Mouse (Mus musculus) left cerebral cortex, postnatal 25 days (tissue): Measurements from ENCODE around the gene Pdzrn3. TPM values are rescaled to one million over a fixed set of nuclear protein-coding genes. Genes with fewer than 3 reads are reported as not detected.
A peak's percentile ranks its signal among the peaks of the same experiment; 100 is the strongest.

Experiments
- DNase-seq, 2 experiments: peaks; one replicate each; pipeline ENCODE4 v3.0.0; 2022; ENCODE audit warnings: low spot score in 2 of 2, mixed read lengths in 1 of 2
- intact Hi-C: fragments of 180-260 bp; cut with DNase I; formaldehyde crosslinking; loops from one replicate; pipeline ENCODE4 v1.15.1; 2025
- total RNA-seq, 2 experiments: library from RNA; stranded (reverse); gene quantifications; 2 replicates each; pipeline ENCODE4 v1.2.3; 2021

Pdzrn3 gene
- total RNA-seq, 2 experiments from 2014 or later: 43.9 to 47.8 TPM

DNA sequence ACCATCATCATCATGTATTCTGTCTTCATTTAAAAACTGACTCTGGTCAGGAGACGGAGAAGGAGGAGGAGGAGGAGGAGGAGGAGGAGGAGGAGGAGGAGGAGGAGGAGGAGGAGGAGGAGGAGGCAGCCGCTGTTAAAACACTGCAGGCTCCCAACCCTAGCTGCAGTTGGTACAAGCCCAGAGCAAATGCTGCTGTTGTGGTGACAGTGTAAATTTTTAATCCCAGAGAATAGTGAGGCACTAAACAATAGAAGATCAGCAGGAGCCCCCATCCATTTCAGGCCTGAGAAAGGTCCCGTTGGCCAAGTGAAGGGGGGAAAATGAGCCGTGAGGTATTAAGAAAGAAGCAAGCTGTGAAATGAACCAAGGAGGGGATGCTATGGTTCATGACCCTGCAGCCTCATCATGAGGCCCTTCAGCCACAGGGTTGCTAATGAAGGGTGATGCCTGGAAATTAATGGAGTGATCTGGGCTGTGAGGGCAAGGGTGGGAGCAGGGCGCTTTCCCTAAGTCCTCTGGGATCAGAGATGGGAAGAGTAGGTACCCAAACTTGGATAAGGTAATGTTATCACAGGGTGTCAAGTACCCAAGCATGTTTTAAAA, 141.0 kb downstream of the Pdzrn3 start:
- intact Hi-C loops: no loop called here
- DNase-seq: no peak

DNA sequence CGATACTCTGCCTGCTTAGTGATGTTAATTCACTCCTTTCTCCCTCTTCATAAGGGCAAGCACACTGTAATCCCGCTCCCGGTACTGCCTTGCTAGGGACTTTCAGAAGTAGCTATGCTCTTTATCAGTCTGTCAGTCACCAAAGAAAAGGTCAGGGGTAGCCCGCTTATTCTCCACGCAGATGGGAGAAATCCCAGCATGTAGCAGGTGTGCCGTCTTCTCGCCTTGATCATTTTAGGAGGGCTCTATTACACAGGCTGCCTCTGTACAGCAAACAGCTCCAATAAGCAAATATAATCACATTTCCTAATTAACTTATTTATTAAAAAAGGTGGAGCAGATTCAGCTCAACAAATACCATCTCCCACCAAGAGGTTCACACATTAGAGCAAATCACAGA, 141.5 kb downstream of the Pdzrn3 start:
- intact Hi-C loops: no loop called here
- no peak for DNase-seq

DNA sequence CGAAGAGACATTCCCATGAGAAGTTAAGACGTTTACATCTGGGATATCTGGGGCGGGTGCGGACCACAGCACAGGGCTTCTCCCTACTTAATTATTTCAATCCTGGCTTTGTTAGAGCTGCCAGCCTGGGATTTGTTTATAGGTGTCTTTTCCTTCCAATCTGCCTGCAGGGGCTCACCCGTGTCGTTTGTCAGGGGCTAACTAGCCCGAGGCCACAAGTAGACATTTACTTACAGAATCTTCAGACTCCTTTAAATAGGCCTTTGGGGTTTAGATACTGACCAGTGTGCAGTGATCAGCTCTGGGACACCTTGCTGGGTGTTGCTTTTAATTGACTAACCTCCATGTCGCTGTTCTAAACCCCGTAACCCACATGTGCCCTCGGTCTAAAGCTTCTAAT, 143.3 kb downstream of the Pdzrn3 start:
- intact Hi-C loops: no loop called here
- DNase-seq: no peak

DNA sequence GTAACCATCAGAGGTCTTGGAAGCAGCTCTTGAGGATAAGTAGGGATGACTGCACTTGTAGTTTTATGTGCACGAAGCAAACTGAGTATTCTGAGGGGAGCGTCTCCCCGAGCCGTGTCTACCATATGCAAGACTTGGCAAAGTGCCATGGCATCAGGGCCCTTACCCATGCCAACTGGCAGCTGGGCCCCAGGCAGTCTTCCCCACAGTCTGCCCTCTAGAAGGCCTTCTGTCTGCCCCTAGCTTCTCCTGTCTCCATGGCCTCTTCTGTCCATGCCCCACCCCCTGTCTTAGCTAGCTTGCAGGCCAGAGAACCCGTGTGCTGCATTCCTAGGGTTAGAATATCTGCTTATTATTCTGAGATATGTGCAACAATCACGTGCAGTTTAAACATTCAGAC, 144.0 kb downstream of the Pdzrn3 start:
- intact Hi-C loops: no loop called here
- no peak for DNase-seq

DNA sequence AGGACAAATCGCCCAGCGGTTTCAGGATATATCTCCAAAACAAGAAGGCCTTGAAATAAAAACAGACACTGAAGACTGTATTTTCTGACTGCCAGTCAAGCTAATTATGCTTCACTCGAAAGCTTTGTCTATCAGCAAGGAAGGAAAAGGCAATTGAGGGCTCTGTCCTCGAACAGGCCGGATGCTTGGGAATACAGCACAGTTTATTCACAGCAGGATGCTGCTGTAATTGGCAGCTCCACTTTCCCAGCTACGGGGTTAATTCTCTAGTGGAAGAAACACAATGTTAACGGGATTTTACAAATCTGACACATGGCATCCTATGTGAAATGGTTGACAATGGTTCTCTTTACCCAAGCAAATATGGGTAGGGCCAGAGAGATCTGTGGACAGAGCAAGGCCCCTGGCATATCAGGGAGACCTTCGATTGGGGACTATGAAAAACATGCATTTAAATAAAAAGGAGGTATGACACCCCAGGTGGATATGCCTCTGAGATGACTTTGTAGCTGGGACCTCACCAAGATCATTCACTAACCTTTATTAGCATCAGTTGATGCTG, 150.3 kb downstream of the Pdzrn3 start:
- intact Hi-C loops: no loop called here
- DNase-seq: no peak

DNA sequence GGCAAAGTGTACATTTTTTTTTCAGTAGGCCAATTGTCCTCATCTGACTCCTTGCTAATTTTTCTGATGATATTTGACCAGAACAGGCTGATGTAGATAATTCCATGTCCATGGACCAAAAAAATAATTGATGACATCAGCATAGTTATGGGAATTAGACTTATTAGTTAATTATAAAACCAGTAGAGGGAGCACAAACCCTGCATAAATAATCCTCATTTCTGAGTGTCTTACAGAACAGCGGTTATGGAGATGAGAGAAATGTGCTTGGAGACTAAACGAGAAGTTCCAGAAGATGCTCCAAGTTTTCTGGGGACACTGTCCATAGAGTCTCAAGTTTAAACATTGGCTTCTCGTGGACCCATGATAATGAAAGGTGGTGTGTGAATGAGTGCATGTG, 157.4 kb downstream of the Pdzrn3 start:
- no peak for DNase-seq
- intact Hi-C loops: no loop called here

DNA sequence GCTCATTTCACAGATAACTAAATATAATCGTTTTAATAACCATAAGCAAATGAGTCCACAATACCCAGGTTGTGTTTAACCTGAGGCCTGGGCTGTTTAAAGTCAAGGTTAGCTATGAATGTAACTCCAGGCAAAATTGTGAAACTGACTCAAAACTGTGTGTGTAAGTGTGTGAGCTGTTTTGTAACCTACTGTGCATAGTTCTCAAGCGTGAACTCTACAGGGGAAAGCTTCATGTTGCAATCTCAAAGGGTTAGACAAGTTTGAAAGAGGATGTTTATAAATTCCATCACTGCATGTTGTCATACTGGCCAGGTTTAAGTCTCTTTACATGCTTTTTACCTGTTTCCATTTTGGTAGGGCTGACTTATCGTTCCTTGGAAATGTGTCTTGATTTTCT, 158.7 kb downstream of the Pdzrn3 start:
- DNase-seq: no peak
- intact Hi-C loops: loop anchor here (5.0 kb wide), 1 partner anchor 43 kb away; no protein-coding TSS in a partner anchor

DNA sequence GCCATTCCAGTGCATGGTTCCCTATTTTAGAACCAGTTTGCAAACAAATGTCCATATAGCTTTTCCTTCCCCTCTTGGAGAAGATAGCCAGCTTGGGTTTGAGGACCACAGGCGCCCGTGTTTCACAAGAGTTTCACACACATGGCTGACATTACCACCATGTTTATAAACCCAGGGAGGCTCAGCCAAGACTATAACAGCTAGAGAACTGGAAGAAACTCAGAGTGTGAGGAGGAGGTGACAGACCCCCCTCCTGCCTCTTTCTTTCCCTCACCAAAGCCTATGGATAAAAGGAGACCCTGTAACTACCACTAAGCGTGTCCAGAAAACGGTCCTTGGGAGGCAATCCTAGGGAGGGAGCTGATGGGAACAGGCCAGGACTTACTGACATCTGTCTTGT, 159.5 kb downstream of the Pdzrn3 start:
- intact Hi-C loops: loop anchor here (5.0 kb wide), 1 partner anchor 44 kb away; no protein-coding TSS in a partner anchor
- no peak for DNase-seq

DNA sequence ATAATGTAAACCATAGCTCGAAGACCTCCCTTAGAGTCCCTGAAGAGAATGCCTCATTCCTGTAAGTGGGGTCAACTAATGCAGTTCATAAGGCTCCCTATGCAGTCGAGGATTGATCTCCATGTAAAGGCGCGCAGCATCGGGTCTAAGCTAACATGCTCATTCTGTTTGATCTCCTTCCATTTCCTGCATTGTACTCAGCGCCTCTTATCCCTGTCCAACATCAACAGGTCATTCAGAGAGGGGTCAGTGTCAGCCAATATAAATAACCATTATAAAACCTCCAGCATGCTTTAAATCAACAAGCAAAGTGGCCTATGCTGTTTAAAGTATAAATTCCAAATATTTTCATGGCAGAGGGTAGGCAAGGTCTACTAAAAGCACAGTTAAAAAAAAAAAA, 159.9 kb downstream of the Pdzrn3 start:
- no peak for DNase-seq
- intact Hi-C loops: loop anchor here (5.0 kb wide), 1 partner anchor 45 kb away; no protein-coding TSS in a partner anchor

DNA sequence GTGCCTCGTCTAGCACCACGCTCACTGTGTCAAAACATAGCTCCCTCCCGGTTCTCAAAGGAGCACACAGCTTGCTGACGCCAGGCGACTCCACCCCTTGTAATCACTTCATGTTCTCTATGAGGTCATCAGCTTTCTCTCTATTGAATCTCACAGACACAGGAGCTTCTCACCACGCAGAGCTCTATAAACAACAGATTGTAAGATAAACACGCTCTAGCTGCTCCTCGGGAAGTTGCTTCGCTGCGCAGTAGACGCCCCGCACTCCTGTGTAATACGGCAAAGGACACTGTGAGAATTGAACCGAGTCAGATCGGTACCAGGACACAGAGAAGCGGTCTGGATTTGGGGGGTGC, 162.3 kb downstream of the Pdzrn3 start:
- intact Hi-C loops: loop anchor here (5.0 kb wide), 1 partner anchor 47 kb away; no protein-coding TSS in a partner anchor
- peak in 1 of 2 experiments; percentile 43 for DNase-seq

DNA sequence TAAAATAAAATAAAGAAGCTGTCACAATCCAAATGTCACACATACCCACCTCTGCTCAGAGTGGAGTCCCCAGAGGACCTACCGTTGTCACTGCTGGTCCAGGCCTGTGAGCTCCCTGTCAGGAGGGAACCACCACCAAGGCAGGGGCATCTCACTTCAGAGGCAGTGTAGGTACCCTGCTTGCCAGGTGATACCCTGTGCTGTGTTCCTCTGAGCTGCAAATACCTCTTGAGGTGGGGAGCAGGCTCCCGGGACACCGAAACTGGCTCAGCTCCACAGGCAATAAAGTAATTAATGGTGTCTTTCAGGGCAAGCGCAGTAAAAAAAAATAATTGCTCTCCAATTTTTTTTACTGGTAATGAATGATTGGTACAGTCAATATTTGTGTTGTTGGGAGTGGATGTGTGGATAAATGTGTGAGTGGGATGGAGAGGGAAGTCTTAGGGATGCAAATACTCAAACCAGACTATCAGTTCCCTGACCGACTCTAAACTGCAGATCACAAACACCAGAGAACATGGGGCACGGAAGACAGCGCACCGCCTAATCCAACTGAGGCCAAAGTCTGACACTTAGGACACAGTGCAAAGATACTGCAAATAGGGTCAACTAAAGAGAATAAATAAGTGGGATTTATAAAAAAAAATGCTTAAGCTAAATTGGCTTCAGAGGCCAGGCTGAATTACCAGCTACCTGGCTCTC, 162.8 kb downstream of the Pdzrn3 start:
- intact Hi-C loops: loop anchor here (5.0 kb wide), 1 partner anchor 47 kb away; no protein-coding TSS in a partner anchor
- DNase-seq: no peak

DNA sequence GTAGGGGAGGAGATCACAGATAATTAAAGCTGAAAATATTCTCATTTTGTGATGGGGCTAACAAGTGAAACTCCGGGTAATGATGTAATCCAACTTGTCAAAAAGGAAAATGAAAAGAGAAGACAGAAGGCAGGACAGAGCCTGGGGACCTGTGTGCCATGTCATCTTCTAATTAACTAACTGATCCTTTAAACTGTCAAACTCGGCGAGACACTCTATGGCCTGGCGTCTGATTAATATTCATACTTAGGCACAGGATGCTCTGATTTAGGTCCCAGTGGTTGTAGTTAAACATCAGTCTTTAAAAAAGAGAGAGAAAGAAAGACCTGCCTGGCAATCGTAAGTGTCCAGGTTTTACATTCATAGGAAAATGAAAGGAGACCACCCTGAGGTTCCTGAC, 164.6 kb downstream of the Pdzrn3 start:
- intact Hi-C loops: no loop called here
- no peak for DNase-seq

DNA sequence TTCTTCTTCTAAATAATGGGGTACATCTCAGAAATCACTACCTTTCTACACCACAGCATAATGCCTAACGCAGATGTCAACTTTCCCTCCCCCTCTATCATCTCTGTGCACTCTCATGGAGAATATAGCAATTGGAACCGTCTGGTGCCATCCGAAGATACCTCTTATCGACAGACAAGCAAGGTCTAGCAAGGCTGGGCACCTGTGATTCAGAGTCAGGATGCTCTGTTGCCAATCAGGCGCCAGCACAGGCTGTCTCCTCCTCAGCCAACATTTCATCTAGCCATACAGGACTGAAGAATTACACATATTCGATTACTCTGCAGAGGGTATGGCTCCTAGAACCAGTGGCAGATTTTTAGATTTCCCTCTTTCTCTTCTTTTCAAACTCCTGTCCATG, 165.6 kb downstream of the Pdzrn3 start:
- intact Hi-C loops: no loop called here
- no peak for DNase-seq

DNA sequence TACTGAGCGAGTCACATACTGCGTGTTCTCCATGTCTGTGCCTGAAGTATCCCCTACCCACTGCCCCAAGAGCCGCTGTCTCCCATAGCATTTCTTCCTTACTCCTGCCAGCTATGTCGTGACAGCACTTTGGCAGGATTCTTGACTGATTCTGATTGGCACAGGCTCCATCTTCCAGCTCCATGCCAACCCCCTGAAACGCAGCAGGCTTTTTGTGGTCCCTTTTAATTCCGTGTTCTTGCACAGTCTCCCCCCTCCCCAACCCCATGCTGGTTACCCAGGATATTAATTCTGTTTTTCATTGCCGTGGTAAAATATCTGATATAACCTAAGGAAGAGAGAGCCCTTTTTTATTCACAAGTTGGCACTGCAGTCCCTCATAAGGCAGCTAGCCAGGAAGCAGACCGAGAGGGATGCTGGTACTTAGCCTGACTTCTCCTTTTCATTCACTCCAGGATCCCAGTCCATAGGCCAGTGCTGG, 166.3 kb downstream of the Pdzrn3 start:
- no peak for DNase-seq
- intact Hi-C loops: no loop called here

DNA sequence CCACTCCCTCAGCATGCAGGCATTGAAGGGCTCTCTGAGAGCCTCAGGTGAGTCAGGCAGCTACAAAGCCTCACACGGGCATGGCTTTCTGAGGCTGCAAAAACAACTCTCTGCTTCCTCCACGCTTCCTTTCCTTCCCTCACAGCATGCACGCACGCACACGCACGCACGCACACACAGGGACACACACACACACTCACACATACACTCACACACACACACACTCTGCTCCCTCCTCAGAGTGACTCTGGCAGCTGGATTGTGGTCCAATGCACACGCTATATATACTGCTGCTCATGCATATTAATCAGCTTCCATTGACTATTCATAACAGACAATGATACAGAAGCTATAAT, 178.8 kb downstream of the Pdzrn3 start:
- no peak for DNase-seq
- intact Hi-C loops: loop anchor here (10.0 kb wide), 1 partner anchor 524 kb away; the partner anchor contains the start of gene Shq1

DNA sequence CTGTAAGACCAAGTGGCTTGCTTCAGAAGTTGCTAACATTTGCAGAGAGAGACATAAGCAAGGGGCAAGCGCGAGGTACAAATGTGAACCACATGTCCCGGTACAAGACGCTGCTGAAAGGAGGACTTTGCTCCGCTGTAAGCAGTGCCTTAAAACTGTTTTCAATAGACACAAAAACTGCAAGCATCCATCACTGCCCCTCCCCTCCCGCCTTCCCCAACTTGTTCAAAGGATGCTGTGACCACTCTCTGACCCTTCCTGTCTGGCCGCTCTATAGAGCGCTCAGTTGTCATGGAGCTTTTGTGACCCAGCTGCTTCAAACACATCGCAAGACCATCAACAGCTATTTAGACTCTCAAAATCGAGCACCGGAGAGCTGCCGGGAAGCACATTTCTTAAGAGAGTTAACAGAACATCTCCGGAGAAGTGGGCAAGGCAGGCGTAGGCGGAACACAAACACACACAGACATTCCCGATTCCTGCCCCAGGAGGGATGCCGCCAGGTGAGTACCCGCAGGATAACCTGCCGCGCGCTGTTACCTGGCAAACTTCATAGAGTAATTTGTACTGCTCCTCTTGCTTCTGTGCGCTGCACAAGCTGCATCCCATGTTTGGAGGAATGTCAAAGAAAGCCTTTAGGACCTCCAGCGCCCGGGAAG, 179.3 kb downstream of the Pdzrn3 start:
- intact Hi-C loops: loop anchor here (10.0 kb wide), 1 partner anchor 524 kb away; the partner anchor contains the start of gene Shq1

DNA sequence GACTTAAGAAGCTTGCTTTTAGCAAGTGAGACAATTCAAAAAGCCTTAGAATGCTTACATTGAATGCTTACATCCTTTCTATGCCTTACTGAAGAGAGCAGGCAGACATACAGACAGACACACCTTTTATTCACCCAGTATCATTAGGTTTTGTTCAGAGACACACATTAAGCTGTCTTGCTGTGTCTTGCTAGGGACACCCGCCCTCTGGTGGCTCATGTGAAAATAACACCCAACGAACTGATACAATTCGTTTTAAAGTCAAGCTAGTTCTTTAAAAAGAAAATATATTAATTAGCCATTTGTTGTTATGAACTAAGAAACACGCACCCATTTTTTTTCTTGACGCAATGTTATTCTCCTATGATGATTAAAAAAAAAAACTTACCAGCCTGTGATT, 180.1 kb downstream of the Pdzrn3 start:
- intact Hi-C loops: loop anchor here (1.0 to 10.0 kb wide), 2 partner anchors 315 to 523 kb away; partner anchors contain the start of gene Shq1
- peak; percentile 85 to 89 for DNase-seq

More for the DNA sequence above, 179.3 kb downstream of the Pdzrn3 start:
- peak; percentile 50 to 57 for DNase-seq

DNA sequence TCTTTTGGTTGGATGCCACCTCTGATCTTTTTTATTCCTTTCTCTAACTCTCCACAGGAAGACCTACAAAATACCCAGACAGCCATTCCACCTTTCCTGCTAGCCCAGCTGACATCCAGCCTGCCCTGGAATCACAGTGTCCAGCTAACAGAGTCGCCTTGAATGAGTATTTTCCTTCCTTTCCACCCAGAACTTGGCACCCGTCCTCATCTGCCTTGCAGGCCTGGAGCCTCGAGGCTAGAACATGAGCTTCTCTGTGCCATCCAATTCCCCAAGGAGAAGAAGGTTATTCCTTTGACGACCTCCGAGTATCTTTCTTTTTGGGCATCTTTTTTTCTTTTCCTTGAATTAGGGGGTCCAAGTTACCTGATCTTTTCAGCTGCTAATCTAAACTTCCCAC, 181.8 kb downstream of the Pdzrn3 start:
- DNase-seq: no peak
- intact Hi-C loops: loop anchor here (10.0 kb wide), 1 partner anchor 521 kb away; the partner anchor contains the start of gene Shq1

DNA sequence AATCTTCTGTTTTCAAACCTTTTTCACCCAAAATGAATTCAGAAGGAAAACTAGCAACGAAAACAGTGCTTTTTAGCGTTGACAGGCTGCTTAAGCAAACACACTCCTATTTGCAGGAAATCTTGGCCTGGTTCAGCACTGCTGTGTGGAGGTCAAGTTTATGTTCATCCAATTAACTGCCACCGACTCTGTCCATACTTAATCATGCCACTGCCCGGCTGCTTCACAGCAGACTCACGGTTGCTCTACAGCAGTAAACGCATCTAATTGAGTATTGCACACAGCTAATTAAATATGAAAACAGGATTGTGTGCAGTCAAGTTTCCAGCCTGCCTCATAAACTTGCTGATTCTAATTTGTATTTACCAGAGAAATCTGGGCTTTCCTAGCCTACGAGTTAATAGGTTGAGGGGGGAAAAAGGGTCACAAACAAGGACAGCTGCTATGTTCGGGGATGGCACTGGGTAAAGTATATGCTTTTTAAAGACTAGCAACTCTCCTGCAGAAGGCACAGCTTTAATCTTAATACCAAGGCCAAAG, 183.2 kb downstream of the Pdzrn3 start:
- no peak for DNase-seq
- intact Hi-C loops: loop anchor here (10.0 kb wide), 1 partner anchor 520 kb away; the partner anchor contains the start of gene Shq1

DNA sequence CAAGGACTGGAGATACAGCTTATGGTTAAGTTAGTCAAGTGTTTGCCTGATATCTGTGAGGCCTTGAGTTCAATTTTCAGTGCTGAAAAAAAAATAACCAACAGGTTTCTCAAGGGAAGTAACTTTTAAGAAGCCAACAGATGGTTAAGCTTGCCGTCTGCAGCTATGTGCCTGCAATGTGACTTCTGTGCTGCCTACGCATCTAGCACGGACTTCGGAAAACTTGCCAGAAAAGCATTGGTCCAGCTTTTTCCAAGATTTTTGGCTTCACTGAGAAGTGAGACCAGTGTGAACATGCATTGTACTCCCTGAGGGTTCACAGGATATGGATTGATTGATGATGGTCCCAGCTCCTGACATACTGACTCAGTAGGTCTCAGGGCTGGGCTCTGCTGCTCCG, 186.1 kb downstream of the Pdzrn3 start:
- intact Hi-C loops: loop anchor here (1.0 to 10.0 kb wide), 2 partner anchors 223 to 517 kb away; partner anchors contain the start of gene Shq1
- DNase-seq: peak; percentile 52 to 90
